Mouse (Mus musculus) ovary, postnatal 14 days (tissue): Measurements from ENCODE around the gene Frmd6.

Source experiments
- DNase-seq: peaks from one replicate; pipeline ENCODE4 v3.0.0; 2022; ENCODE audit warnings: low spot score

Gene Frmd6

DNA sequence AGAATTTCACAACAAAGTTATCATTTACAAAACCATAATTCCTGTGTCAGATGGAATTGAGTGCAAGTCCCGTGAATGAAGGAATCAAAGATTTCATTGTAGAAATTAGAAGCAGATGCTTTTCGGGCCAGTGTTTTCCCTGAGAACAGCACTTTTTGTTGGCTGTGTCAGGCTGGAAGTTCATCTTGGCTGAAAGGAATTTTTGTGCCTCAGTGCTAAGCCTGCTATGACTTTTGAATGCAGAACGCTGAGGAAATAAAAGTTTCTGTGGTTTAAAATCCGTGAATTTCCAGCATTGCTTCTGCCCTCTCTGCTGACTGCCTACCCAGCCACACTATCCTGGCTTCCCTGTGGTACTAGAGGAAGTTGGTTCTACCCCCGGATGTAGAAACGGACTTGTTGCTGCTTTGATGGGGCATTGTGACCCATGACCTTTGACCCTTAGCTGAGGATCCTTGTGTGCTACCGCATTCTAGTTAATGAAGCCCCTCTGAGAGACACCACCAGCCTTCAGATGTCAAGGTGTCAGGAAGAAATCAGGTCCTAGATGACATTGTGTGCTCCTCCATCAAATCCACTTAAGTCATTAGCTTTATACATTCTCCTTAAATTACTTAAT lies 26.1 kb downstream of the Frmd6 start:
- no peak for DNase-seq

DNA sequence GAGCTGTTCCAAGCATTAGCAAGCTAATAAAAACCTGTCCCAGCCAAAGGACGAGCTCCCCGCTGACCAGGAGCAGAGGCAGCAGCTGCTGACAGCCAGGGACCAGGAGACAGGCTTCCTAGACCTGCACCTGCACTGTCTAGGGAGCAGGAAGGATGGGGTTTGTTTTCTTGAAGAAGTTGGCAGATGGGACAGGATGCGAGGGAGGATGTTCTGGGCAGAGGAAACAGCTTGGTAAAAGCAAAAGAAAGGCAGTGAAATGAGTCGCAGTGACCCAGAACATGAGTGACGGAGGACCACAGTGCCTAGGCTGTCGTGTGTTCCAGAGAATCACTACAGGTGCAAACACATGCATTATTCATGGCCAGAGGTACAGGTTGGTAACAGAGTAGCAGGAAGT lies 27.7 kb downstream of the Frmd6 start:
- no peak for DNase-seq

DNA sequence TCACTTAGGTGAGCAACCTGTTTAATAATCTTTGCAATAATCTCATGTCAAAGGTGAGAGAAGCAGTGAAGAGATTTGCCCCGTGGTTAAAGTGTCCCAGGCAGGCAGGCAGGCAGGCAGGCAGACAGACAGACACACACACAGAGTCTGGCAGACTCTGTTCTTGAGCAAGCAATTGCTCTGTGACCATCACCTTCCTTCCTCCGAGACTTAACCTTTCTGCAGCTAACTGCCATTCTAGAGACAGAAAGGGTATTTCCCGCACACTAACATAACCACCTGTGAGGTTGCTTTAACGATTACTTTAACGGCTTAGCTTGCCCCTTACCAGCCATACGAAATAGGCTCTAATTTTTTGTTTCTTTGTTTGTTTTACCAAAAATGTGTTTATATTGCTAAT lies 30.4 kb downstream of the Frmd6 start:
- DNase-seq: no peak

DNA sequence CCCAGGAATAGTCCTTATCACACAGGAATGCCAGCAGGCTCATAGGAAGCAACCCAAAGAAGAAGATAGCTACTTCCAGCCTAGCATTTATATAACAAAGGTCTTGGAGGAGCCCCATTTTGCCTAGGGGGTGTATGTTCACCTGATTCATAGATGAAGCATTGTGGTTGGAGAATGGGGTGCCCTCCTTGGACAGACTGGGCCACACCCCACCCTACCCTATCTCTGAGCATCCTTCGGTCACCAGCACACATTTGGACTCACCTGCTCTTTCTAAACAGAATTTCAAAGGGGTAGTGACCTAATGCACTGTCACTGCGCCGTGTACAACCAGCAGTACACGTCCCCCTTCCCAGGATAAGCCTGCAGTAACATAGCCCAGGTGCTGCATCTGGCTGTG lies 31.5 kb downstream of the Frmd6 start:
- no peak for DNase-seq

DNA sequence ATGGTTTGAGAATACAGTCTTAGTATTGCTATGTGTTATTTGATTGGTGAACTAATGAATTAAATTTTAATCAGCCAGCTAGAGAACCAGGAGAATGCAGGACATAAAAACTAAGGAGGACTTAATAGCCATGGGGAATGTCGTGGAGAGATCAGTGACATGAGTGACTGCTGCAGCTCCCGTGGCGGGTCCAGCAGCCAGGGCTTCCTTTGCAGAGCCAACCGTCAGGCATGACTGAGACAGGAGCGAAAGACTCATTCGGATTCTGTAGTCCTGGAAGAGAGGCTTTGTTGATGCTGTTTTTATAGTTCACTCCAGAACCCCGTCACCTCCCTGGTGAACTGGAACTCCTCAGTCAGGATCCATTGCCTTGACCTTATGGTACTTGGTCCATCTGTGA lies 38.0 kb downstream of the Frmd6 start:
- DNase-seq: no peak

DNA sequence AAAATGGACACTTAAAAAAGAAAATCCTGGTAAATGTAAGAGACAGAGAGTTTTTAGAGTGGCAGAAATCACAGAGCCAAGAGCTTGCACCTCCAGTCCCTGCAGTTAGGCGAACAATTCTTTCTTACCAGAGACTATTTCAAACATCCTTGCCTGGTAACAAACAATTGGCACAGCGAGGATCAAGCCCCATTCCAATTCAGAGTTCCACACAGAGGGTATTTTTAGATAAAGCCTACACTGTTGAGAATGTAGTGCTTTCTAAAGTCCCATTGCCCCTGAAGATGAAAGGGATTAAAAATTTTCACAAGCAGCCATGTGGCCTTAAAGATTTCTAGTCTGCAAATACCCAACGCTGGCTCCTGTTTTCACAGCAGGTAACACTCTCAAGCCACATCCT lies 42.5 kb downstream of the Frmd6 start:
- no peak for DNase-seq

DNA sequence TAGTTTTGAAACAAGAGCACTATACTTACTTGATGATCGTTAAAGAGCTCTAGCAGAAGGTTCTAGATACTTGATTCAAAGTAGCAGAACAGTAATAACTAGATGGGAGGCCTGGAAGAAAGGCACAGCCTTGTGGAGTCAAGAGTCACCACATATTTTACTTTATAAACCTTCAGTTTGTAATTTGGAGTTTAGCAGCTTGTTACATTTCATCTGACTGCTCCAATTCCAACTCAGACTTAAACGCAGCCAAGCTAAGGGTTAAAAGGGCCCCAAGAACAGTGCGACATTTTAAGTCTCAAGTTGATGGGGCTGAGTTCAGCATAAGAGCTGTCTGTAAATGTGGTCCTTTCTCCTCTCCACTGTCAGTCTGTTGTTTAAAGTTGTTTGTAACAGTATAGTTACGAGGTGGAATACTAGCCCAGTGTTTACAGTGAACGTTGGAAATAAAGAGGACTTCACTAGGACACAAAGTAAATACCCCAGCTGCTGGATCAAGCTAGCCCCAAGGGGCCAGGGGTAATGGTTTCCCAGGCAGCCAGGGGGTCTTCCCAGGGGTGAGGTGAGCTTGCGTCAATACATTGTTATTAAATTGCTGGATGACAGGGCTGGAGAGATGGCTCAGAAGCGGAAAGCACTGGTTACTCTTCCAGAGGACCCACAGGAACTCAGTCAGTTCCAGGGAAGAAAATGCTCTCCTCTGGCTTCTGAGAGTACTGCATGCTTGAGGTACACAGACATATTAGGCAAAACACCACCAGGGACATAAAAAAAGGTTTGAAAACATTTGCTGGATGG lies 43.1 kb downstream of the Frmd6 start:
- DNase-seq: no peak

DNA sequence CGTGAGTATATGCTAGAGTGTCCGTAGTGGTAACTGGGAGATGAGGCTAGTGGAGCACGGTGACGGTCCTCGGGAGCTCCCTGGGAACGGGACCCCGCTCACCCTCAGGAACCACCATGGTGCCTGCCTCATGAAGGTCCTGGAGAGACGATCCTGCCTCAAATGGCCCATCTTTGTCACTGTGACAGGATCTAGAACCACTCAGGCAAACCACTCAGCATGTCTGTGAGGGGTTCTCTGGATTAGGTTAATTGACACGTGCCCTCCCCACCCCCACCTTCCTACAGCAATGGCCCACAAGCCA lies 43.6 kb downstream of the Frmd6 start:
- DNase-seq: no peak

DNA sequence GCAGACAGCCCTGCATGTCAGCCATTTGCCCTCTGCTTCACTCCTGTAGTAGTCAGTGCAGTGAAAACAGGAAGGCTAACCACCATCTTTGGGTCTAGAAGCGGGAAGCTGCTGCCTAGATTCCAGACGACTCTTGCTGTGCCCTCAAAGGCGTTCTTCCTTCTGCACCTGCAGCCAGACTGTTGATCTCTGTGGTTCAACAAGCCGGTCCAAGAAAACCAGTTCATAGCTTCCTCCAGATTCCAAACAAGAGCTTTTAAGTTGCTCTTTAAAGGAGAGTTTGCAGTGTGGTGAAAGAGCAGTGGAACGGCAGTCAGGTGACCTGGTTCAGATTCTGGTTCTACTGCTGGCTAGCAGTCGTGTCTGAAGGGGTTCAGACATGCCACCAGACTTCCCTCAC lies 48.2 kb downstream of the Frmd6 start:
- no peak for DNase-seq

DNA sequence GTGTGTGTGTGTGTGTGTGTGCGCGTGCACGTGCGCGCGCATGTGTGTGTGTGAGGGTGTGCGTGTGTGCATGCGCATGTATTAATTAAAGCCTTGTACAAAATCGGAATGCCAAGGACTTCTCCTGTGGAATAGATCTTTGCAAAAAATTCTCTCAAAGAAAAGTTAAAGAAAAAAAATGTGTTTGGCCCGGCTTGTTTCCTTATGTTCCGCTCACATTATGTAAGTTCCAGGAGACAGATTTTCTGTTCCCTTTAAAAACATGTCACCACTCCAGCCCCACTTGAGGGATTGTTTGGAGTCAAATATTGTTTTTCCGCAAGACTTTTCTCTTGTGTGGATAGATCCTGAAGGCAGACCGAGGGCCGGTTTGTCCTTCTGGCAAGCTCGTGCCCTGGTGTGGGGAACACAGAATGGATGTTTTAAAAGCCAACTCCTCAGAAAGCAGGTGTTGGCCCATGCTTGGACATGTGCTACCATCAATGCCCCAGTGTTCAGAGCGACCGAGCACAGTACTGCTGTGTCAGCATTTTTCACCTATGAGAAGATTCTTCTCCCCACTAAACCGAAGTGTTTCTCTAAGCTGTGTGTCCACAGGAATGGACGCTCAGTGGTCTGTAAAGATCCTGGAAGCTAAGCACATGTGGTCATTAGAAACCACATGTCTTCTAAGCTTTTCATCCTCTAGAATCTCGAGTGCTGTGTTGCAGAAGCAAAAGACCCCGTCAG lies 51.1 kb downstream of the Frmd6 start:
- DNase-seq: no peak

DNA sequence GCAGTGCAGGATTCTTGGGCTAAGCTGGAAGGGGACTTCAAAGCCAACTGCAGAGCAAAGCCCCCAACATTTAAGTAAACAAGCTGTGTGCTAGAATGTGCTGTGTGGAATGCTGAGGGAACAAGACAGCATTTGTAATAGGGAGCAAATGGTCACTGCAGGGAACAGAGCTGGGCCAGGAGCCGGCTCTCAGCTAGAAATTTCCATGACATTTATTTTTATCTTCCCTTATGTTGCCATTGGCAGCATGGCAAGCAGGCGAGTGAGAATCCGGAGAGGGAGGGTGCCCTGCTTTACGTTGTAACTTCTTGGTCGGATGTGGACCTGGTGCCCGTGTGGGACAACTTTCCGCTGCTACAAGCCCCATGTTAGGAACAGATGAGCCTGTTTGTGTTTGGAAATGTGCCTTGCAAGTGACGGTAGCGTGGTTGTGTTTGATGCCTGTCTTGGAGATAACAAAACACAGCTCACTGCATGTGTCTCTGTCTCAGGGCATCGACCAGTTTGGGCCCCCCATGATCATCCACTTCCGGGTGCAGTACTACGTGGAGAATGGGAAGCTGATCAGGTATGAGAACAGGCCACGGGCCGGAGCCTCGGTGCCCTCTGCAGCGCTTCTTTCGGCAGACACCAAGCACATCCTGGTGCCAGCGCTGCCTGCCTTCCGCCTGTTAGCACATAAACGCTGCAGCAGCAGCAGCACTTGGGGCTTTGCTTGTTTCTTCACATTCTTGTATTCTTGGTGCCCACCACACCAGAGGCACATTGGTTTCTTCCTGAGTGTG lies 52.8 kb downstream of the Frmd6 start:
- no peak for DNase-seq

DNA sequence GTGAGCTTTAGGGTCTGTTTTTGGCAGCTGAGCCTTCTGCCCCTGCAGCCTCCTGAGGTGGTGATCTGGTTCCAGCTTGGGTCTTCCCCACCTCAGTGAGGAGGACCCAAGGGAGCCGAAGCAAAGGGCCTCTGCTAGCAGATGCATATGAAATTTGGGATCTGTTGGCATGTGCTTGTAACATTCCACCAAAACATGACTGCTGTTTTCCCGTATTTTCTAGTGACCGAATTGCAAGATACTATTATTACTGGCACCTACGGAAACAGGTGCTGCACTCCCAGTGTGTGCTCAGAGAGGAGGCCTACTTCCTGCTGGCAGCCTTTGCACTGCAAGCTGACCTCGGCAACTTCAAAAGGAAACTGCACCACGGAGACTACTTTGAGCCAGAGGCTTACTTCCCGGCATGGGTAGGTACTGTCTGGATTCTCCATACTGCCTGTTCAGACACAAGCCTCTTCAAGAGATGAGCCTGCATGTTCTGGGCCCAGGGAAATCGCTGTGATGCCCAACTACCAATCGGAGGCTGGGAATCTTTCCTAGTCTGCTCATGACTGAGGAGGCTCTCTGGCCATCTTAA lies 55.2 kb downstream of the Frmd6 start:
- DNase-seq: no peak

DNA sequence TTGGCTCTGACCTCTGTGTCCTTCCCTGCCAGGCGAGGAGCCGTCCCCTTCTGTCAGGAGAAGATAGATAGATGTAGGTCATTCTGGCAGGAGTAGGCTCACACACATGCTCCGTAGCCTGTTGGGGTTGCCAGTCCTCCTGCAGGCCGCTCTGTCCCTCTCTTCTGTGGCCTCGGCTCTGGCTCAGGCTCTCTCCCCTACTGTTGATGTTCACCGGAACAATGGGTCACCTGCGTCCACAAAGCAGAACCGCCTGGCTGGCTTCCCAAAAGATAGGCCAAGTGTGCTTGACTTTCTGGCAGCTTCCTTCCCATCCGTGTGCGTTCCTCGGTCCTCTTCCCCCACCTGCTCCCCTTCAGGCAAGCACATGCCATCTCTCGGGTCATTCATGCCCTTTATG lies 56.0 kb downstream of the Frmd6 start:
- DNase-seq: peak; percentile 46

DNA sequence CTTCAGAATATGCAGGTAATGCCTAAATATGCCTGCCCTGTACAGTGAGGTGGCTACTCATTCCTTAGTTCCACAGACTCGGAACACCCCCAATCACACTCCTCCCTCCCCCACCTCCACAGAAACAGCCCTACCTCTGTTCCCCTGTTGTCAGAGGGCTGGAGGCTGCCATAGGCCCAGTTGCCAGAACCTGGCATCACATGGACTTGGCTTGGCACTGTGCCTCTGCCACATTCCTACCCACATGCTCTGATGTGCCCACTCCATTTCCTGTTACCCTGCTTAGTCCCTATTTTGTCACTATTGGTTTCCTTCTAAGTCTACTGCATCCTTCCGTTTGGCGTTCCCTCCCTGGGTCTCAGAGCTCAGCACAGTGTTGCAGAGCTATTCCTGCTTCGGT lies 56.5 kb downstream of the Frmd6 start:
- no peak for DNase-seq

DNA sequence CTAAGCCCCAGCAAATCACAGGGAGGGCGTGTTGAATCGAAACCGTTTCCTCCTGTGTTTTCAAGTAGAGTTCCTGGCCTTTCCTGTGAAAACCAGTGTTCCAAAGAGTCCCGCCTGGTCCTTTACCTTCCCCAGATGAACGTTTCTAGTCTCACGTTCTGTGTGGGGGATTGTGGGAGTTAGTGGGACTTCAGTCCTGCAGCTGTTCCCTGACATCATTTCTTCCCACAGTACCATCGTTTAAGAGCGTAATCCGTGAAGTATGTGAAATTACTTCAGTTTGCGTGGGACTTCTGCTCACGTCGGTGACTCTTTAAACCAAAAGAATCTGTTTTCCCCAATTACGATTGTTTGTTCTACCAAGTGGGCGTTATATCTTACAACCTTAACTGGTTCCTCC lies 57.8 kb downstream of the Frmd6 start:
- no peak for DNase-seq

DNA sequence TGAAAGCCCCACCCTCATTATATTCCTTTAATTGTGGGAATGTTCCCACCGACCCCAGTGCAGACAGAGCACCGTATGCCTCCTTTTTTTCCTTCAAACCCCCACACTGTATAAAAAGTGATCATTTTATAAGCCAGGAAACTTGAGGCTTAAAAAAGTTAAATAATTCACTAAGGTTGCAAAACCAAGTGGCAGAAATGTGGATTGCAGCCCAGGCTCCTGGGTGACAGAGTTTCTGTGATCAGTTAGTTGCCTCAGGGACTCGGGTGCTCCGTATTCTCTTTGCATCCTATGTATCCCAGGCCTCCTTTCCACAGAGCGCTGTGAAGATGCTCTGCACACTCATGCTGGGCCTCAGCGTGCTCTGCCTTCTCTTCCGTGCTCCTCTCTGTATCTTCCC lies 58.8 kb downstream of the Frmd6 start:
- DNase-seq: no peak

DNA sequence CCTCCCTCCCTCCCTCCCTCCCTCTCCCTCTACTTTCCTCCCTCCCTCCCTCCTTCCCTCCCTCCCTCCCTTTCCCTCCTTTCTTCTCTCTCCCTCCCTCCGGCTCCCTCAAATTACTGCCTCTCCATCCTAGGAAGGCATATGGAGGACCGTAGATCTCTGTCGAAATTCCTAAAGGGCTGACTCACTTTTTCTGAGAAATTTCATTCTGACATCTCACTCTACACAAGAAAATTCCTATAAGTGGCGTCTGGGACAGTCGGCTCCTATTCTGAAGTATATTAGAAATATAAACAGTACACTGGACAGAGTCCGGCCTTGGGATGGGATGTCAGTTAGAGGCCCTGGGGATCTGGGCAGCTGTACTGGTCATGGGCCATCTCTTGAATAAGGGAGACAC lies 59.7 kb downstream of the Frmd6 start:
- no peak for DNase-seq

DNA sequence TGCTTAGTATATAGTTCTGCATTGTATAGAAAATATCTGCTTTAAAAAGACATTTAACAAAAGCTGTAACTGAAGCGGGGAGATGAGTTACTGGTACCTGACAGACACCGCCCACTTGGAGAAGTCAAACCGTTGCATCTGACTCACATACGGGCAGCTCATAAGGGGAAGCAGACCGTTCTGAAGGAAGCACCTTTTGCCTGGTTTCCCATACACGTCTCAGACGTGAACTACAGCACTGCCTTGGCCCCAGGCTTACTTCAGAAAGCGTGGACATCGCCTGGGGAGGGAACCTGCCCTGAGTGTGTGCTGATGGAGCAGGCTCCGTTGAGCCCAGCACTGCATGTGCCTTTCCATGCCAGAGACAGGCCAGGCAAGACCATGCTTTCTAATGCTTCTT lies 60.3 kb downstream of the Frmd6 start:
- DNase-seq: no peak

DNA sequence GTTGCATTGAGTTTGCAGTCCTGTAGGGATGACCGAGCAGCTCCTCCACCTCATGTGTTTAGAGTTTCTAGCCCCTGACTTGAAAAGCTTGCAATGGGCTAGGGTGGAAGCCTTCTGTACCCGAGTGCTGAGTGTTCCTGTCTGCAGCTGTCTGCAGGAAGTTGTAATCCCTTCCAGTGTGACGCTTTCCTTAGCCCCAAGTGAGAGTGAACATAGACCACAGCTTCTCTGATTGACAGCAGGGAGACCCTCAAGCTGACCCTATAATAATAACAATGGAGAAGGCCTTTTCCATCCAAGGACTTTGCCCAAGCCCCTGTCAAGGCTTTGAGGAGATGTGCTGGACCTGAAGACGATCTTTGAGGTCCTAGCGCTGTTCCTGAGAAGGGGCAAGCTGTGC lies 65.1 kb downstream of the Frmd6 start:
- no peak for DNase-seq

DNA sequence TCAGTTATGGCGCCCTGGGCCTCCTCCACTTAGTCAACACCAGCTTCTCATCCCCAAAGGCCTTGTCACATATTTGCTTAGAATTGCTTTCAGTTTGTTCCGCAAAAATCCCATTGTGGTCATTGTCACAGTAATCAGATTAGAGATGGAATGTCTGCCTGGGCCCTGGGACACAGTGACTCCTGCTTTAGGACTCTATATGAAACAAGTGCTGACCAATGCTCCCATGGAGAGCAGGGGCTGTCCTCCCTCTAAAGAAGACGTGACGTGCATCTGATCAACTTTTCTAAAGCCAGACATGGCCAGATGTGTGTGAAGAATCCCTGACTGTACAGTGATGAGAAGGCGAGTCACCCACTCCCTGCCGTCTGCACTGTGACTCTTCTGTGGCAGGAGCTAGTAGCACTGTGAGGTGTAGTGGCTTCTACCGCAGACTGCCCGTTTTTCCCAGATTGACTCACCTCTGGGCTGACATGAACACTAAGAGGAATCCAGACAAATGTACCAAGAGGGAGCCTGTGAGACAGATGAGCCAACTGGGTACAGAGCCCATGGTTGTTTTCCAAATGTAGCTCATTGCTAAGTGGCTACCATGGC lies 65.7 kb downstream of the Frmd6 start:
- DNase-seq: no peak

DNA sequence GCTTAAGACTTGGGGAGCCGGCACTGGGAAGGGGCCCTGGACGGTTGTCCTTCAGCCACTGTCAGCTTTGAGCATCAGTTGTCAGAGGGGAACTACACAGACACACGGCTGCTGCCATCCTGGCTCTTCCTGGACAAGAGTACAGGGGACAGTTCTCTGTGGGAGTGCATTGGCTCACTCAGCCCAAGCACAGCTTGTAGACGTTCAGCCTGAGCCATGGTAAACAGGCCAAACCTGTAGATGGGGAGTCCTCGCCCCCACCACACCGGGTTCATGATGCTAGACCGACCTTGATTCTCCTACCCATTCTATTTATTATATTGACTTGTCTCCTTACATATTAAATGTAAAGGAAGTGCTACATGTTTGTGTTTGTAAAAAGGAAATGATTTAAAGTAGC lies 70.0 kb downstream of the Frmd6 start:
- no peak for DNase-seq

DNA sequence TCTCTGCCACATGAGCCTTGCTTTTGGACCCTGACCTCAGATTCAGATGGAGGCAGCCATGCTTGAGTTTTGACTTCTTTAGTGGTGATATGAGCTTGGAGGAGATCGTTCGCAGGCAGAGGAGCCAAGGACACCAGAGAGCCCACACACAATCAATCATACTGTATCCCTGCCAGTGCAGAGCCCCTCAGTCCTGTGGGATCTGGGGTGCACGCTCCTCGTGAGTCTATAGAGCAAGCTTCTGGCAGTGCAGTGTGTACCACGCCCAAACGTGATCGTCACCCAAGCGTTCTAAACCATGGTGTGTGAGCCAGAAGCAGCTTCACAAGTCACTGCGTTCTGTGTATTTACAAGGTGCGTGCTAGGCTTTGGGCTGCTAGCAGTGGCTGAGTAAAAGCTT lies 70.8 kb downstream of the Frmd6 start:
- no peak for DNase-seq
